Mouse (Mus musculus) hindbrain, embryonic 11.5 days (tissue): Measurements from ENCODE around the gene Lap3. TPM values are rescaled to one million over a fixed set of nuclear protein-coding genes. Genes with fewer than 3 reads are reported as not detected.

Experiments
- ATAC-seq: fragments of 200-750 bp; cut with Nextera tagmentation; 2 replicates; pipeline ENCODE4 v1.8.0; 2017; ENCODE audit warnings: mild to moderate bottlenecking, moderate TSS enrichment, moderate library complexity; ENCODE audit not compliant: low FRiP score
- DNase-seq: peaks from one replicate; pipeline ENCODE4 v3.0.0-alpha.2; 2015; ENCODE audit warnings: low spot score
- H3K27ac ChIP-seq: fragments of 300-500 bp; sonication (generic); 2 replicates; pipeline ENCODE4 v1.5.1; 2014; ENCODE audit warnings: mild to moderate bottlenecking, low read depth, low read length
- H3K27me3 ChIP-seq: fragments of 300-500 bp; sonication (generic); 2 replicates; pipeline ENCODE4 v1.6.1; 2014; ENCODE audit warnings: mild to moderate bottlenecking, low read length, moderate library complexity, mixed read lengths; ENCODE audit not compliant: control insufficient read depth, insufficient read depth
- H3K36me3 ChIP-seq: fragments of 300-500 bp; sonication (generic); 2 replicates; pipeline ENCODE4 v1.6.1; 2014; ENCODE audit warnings: mild to moderate bottlenecking, low read length, moderate library complexity, mixed read lengths; ENCODE audit not compliant: control insufficient read depth, insufficient read depth
- H3K4me1 ChIP-seq: fragments of 300-500 bp; sonication (generic); replicated peaks from 2 replicates; pipeline ENCODE4 v1.6.1; 2014; ENCODE audit warnings: low read length, mixed read lengths; ENCODE audit not compliant: control insufficient read depth, insufficient read depth
- H3K4me2 ChIP-seq: fragments of 300-500 bp; sonication (generic); replicated peaks from 2 replicates; pipeline ENCODE4 v1.6.1; 2014; ENCODE audit warnings: mild to moderate bottlenecking, low read depth, low read length
- H3K4me3 ChIP-seq: fragments of 300-500 bp; sonication (generic); 2 replicates; pipeline ENCODE4 v1.5.1; 2014; ENCODE audit warnings: low read depth, low read length
- H3K9ac ChIP-seq: fragments of 300-500 bp; sonication (generic); 2 replicates; pipeline ENCODE4 v1.6.1; 2014; ENCODE audit warnings: low read depth, low read length
- H3K9me3 ChIP-seq: fragments of 300-500 bp; sonication (generic); 2 replicates; pipeline ENCODE4 v1.6.1; 2016; ENCODE audit warnings: low read length; ENCODE audit not compliant: control insufficient read depth
- WGBS: fragments of 180-500 bp; shearing (Covaris S2); extraction: QIAGEN DNeasy Blood & Tissue Kit; methylation state at CpG from one replicate; pipeline ENCODE4 v1.1.7; 2014; 5-methylcytosine and 5-hydroxymethylcytosine counted together
- polyA plus RNA-seq: library from polyadenylated mRNA; unstranded; fragments of >200 nt; fragmentation: Nextera tagmentation; extraction: Ambion mirVana; gene quantifications from 2 replicates; pipeline ENCODE4 v1.2.1, GENCODE M21; 2014

The Lap3 gene
- polyA plus RNA-seq, 1 experiment from 2014 or later: 75.7 TPM

DNA sequence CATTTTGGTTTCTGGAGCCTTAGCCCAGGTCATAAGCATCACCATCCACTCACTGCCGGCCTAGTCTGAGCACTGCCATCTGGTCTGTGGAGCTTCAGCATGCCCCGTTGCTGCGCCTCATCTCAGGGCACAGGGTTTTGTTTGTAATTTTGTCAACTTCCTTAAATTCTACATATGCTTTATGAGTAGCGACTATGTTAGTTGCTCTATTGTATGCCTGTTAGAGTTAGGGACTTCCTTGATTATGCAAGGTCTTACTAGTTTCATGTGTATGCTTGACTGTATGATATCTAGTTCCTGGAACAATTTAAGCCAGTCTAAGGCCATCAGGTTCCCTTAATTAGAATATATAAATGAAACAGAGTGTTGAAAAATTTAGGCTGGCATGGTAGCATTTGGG, 33.2 kb downstream of the Lap3 start:
- DNase-seq (no peak), ATAC-seq (no peak)
- no peaks in the 10 kb centered on the region for H3K27me3 ChIP-seq
- no peak overlapping the region for H3K4me2 ChIP-seq
- H3K4me1 ChIP-seq: no peaks in the 10 kb centered on the region
- WGBS: 95% methylated on average over 4 of the region's 4 CpGs
- no peak overlapping the region for H3K27ac ChIP-seq
- H3K36me3 ChIP-seq: peaks cover 9% of the 10 kb centered on the region; the same call in 1 of the 2 replicates
- H3K9ac ChIP-seq: no peak overlapping the region
- no peaks in the 10 kb centered on the region for H3K9me3 ChIP-seq
- H3K4me3 ChIP-seq: no peak overlapping the region

DNA sequence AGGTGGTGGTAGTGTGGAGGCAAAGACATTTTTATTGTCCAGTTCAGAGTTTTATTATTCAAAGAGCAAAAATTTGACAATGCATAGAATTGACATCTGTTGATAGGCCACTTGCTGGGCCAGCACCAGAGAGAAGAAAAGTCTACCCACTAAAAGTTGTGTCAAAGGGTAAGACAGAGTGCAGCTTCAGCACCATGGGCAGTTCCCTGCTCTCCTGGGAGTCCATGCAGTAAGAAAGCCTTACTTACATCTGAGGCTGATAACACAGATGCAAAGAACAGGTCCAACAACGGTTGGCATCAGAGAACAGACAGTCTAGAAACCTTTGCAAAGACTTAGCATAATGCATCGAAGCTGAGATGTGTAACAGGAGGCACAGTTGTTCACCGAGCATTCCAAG, 36.5 kb downstream of the Lap3 start:
- peak; percentile 26 for DNase-seq
- Histone ChIP-seq H3K27ac (no peak overlapping the region), H3K27me3 (no peaks in the 10 kb centered on the region), H3K9me3 (no peaks in the 10 kb centered on the region), H3K4me3 (no peak overlapping the region), H3K36me3 (peaks cover 9% of the 10 kb centered on the region; the same call in 1 of the 2 replicates), H3K9ac (no peak overlapping the region), H3K4me2 (no peak overlapping the region), H3K4me1 (no peaks in the 10 kb centered on the region)
- 89% methylated on average over 3 of the region's 3 CpGs for WGBS
- ATAC-seq: no peak

DNA sequence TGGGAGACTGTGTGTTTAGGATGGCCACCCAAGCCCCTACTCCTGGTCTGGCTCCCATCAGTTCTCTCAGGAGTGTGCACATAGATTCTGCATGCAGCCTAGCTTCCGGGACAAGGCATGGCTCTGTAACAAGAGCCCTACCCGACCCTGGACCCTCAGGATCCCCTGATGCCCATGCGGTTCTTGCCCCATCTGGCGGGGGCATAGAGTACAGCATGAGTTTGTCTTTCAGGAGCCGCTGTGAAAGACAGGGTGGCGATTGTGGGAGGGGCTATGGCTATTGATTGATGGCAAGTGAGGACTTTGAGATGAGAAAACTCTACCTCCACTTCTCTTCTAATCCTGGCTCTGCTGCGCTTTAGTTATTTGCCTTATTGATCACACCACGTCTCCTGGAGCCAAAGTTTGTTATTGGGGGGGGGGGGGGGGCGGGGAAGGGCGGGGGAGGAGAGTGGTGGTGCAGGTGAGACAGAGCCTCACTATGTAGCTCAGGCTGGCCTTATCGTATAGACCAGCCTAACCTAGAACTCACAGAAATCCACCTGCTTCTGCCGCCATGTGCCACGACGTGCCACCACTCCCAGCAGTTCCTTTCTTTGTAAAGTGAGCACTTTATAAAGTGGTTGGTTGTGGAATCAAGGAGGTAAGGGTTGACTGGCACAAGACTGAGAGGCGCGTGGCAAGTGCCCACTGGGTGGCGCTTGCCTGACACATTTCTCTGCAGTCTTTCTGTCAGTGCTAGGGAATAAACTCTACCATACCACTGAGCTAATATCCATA, 41.3 kb downstream of the Lap3 start:
- DNase-seq (peak; percentile 77), ATAC-seq (peak; percentile 82)
- H3K4me1 ChIP-seq: no peaks in the 10 kb centered on the region
- no peaks in the 10 kb centered on the region for H3K27me3 ChIP-seq
- no peaks in the 10 kb centered on the region for H3K9me3 ChIP-seq
- H3K4me3 ChIP-seq: no peak overlapping the region
- H3K27ac ChIP-seq: no peak overlapping the region
- no peak overlapping the region for H3K4me2 ChIP-seq
- 6% methylated on average over 16 of the region's 17 CpGs for WGBS
- no peak overlapping the region for H3K9ac ChIP-seq
- no peaks in the 10 kb centered on the region for H3K36me3 ChIP-seq

DNA sequence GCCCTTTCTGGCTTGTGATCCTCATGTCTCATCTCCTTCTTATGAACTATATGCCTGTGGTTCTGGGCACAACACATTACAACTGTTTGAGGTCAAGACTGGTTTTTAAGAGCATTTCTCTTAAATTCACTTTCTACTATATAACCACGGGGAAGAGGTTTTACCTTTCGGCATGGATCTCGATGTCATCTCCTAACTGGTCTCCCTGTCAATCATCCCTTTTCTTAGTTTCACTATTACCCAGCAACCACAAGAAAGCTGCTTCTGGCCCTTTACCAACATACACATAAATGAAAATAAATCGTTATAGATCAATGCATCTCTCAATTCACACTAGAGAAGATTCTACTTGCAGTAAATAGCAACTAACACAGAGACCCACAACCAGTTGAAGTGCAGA, 42.0 kb downstream of the Lap3 start:
- WGBS: 72% methylated on average over 4 of the region's 4 CpGs

DNA sequence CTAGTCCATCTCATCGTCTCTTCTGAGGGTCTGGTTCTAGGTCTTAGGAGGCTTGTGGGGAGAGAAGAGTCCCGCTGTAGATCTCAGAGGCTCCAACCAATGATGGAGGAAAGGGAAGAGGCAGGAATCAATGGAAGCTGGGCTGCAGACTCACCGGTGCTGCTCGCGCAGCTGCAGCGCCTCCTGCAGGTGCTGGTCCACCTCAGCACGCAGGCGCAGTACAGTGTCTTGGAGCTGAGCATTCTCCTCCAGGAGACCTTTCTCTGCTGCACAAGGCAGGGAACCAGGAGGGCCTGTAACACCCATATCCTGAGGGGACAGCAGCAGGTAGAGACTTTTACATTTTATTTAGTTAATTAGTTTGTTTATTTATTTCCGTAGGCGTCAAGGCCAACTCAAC, 46.3 kb downstream of the Lap3 start:
- ATAC-seq (no peak), DNase-seq (peak; percentile 22)
- no peaks in the 10 kb centered on the region for H3K36me3 ChIP-seq
- no peaks in the 10 kb centered on the region for H3K9me3 ChIP-seq
- H3K9ac ChIP-seq: no peak overlapping the region
- H3K4me3 ChIP-seq: no peak overlapping the region
- H3K4me2 ChIP-seq: no peak overlapping the region
- 55% methylated on average over 10 of the region's 10 CpGs for WGBS
- no peaks in the 10 kb centered on the region for H3K27me3 ChIP-seq
- no peaks in the 10 kb centered on the region for H3K4me1 ChIP-seq
- H3K27ac ChIP-seq: no peak overlapping the region

More for the DNA sequence above, 42.0 kb downstream of the Lap3 start:
- H3K9me3 ChIP-seq: no peaks in the 10 kb centered on the region
- ATAC-seq: no peak; the same call in 1 of the 2 replicates
- H3K27ac ChIP-seq: no peak overlapping the region
- H3K4me3 ChIP-seq: no peak overlapping the region
- no peak for DNase-seq
- no peaks in the 10 kb centered on the region for H3K4me1 ChIP-seq
- no peaks in the 10 kb centered on the region for H3K36me3 ChIP-seq
- no peaks in the 10 kb centered on the region for H3K27me3 ChIP-seq
- H3K4me2 ChIP-seq: no peak overlapping the region
- H3K9ac ChIP-seq: no peak overlapping the region

DNA sequence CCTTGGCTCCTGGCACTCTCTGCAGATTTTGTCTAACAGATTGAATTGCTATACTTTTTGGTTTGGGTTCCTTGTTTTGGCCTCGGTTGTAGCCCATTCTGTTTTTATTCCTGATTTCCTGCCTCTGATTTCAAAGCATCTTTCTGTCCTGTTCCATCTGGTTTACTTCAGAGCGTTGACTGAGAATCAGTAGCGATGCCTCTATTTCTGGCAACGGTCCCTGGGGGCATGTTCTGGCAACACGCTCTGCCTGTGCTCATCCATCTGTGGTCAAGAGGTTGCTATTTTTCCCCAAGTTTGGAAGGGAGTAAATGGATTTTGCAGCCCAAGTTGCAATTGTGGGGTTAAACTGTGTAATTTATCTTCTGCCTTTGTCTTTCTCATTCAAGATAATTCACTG, 50.2 kb downstream of the Lap3 start:
- no peaks in the 10 kb centered on the region for H3K9me3 ChIP-seq
- H3K36me3 ChIP-seq: no peaks in the 10 kb centered on the region
- ATAC-seq (no peak), DNase-seq (no peak)
- 64% methylated on average over 5 of the region's 5 CpGs for WGBS
- H3K9ac ChIP-seq: no peak overlapping the region
- no peak overlapping the region for H3K4me2 ChIP-seq
- H3K4me3 ChIP-seq: no peak overlapping the region
- no peaks in the 10 kb centered on the region for H3K4me1 ChIP-seq
- no peaks in the 10 kb centered on the region for H3K27me3 ChIP-seq
- no peak overlapping the region for H3K27ac ChIP-seq

DNA sequence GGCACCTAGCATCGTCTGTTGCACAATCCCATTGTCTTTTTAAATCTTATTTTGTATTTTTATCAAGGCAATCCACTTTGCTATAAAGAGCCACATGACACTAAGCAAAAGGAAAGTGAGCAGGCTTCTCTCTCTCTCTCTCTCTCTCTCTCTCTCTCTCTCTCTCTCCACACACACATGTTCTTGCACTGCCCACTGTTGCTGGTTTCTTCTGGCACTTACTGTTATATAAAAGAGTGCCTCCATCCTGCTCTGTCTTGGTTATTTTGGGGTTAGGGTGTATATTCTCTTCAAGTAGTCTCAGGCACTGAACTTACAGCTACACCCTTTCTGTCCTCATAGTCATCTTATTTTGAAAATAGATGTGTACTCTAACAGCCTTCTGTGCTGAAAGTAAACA, 56.4 kb downstream of the Lap3 start:
- 94% methylated on average over 1 of the region's 1 CpGs for WGBS
- Histone ChIP-seq H3K36me3 (no peaks in the 10 kb centered on the region), H3K27me3 (no peaks in the 10 kb centered on the region), H3K9me3 (no peaks in the 10 kb centered on the region), H3K4me3 (no peak overlapping the region), H3K9ac (no peak overlapping the region), H3K27ac (no peak overlapping the region), H3K4me2 (no peak overlapping the region), H3K4me1 (no peaks in the 10 kb centered on the region)
- DNase-seq (no peak), ATAC-seq (no peak)

Other genes starting within 250 kb of the Lap3 start
- 108 and 109 TPM in 2 replicates for gene Qdpr, start 43.1 kb upstream of the Lap3 start, polyA plus RNA-seq
- gene Clrn2, start 39.6 kb upstream of the Lap3 start, polyA plus RNA-seq: not detected in 2 replicates
- gene Med28, start 26.9 kb downstream of the Lap3 start, polyA plus RNA-seq: 292 and 294 TPM in 2 replicates
- 0.81 and 0.91 TPM in 2 replicates for gene Fam184b, start 146.2 kb downstream of the Lap3 start, polyA plus RNA-seq
- 63.9 and 75.4 TPM in 2 replicates for gene Ncapg, start 176.5 kb downstream of the Lap3 start, polyA plus RNA-seq